Mouse (Mus musculus) neural tube, embryonic 12.5 days (tissue): ENCODE results near the gene Fmo3. TPM values are rescaled to one million over a fixed set of nuclear protein-coding genes. Genes with fewer than 3 reads are reported as not detected.

Experiments
- ATAC-seq: fragments of 200-750 bp; cut with Nextera tagmentation; 2 replicates; pipeline ENCODE4 v1.8.0; 2017; ENCODE audit warnings: low read depth, mild to moderate bottlenecking, moderate TSS enrichment, moderate library complexity; ENCODE audit not compliant: low FRiP score
- H3K27ac ChIP-seq: fragments of 300-500 bp; sonication (generic); 2 replicates; pipeline ENCODE4 v1.5.1; 2016
- H3K27me3 ChIP-seq: fragments of 300-500 bp; sonication (generic); replicated peaks from 2 replicates; pipeline ENCODE4 v1.6.1; 2016; ENCODE audit warnings: mild to moderate bottlenecking
- H3K36me3 ChIP-seq: fragments of 300-500 bp; sonication (generic); 2 replicates; pipeline ENCODE4 v1.6.1; 2016; ENCODE audit warnings: mild to moderate bottlenecking
- H3K4me1 ChIP-seq: fragments of 300-500 bp; sonication (generic); 2 replicates; pipeline ENCODE4 v1.6.1; 2016
- H3K4me2 ChIP-seq: fragments of 300-500 bp; sonication (generic); replicated peaks from 2 replicates; pipeline ENCODE4 v1.6.1; 2016; ENCODE audit warnings: mild to moderate bottlenecking
- H3K4me3 ChIP-seq: fragments of 300-500 bp; sonication (generic); 2 replicates; pipeline ENCODE4 v1.5.1; 2016
- H3K9ac ChIP-seq: fragments of 300-500 bp; sonication (generic); 2 replicates; pipeline ENCODE4 v1.6.1; 2016; ENCODE audit warnings: mild to moderate bottlenecking
- H3K9me3 ChIP-seq: fragments of 300-500 bp; sonication (generic); 2 replicates; pipeline ENCODE4 v1.6.1; 2016; ENCODE audit warnings: mild to moderate bottlenecking
- WGBS: fragments of 180-500 bp; shearing (Covaris S2); methylation state at CpG from one replicate; pipeline ENCODE4 v1.1.7; 2016; 5-methylcytosine and 5-hydroxymethylcytosine counted together
- polyA plus RNA-seq: library from polyadenylated mRNA; unstranded; fragments of >200 nt; fragmentation: Nextera tagmentation; extraction: Ambion mirVana; gene quantifications from 2 replicates; pipeline ENCODE4 v1.2.1, GENCODE M21; 2016

Fmo3 gene
- polyA plus RNA-seq, 1 experiment from 2014 or later = not detected

DNA sequence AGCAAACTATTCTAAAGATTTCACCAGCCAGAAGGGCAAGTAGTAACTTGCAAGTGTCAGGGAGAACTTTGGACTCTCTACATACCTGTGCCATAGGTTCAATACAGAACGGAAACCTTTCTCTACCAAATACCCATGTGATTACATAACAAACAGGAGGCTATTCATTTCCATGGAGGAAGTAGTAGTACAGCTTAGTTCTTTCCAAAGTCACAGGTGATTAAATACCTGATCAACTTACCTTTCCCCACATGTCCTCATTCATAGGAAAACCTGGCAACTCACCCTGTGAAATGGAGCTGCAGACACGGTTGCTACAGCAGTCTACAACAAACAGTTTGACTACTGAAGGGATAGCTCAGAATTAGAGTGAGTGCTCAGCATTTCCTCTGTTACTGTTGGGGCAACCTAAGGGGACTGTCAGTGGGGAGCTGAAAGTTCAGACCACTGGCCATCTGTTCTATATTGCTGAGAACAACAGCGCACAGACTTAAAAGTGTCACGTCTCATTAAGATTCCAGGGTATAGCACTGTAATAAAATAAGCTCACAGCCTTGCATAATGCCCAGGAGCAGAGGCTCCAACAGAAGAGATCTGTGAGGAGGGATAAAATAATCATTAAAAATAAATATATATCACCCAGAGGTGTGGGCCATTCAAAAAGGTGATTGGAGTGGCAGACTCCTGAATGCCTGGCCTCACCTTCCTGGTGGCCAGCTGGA is 37.3 kb downstream of the Fmo3 start:
- H3K4me1 ChIP-seq = 0 out of 2 replicates have a peak, but pooled peaks cover 2% of the 10 kb centered on the region
- H3K27me3 ChIP-seq = no peaks in the 10 kb centered on the region
- H3K4me2 ChIP-seq = no peak overlapping the region
- 51% methylated on average over 4 of the region's 4 CpGs for WGBS
- H3K9ac ChIP-seq = no peak overlapping the region
- no peaks in the 10 kb centered on the region for H3K36me3 ChIP-seq
- H3K9me3 ChIP-seq = no peaks in the 10 kb centered on the region
- ATAC-seq = peak; percentile 71; the same call in 1 of the 2 replicates
- no peak overlapping the region for H3K4me3 ChIP-seq
- no peak overlapping the region for H3K27ac ChIP-seq

- 76% methylated on average over 6 of the region's 6 CpGs for WGBS
- Histone ChIP-seq H3K27me3 (no peaks in the 10 kb centered on the region), H3K4me1 (0 out of 2 replicates have a peak, but pooled peaks cover 2% of the 10 kb centered on the region), H3K36me3 (no peaks in the 10 kb centered on the region), H3K9ac (no peak overlapping the region), H3K27ac (no peak overlapping the region), H3K4me3 (no peak overlapping the region), H3K9me3 (no peaks in the 10 kb centered on the region), H3K4me2 (no peak overlapping the region)
- no peak for ATAC-seq
These were observed 40.6 kb downstream of the Fmo3 start for GRCm38 (mm10) chr1:162943700-162944099.

DNA sequence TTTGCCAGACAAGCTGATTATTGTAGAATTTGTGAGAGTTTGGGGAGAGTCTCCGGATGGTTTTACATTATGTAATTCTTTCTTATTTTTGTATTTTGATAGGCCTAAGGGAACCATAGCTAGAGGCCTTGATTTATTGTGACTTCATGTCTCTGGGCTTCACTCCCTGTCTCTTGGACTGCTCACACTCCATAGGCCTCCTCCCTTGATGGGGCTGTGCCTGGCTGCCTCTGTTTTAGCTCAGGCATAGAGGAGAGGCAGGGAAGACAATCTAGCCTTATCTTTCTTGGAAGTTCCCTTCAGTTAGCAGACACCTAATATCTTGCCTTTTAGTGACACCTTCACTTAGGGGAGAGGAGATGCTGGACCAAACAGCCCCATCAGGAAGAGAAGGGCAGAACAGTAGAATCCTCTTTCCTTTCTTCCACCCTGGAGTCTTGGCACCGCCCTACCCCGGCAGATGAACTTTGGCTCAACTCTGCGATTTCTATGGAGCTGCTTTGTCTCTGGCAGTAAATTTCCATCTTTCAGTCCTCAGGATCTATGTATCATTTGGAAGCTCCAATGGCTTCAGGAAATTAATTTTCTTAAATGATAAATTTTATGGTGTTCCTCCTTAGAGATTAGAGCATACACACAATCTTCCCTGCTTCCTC is 45.5 kb downstream of the Fmo3 start:
- 78% methylated on average over 4 of the region's 4 CpGs for WGBS
- Histone ChIP-seq H3K27ac (no peak overlapping the region), H3K4me3 (no peak overlapping the region), H3K27me3 (no peaks in the 10 kb centered on the region), H3K9ac (no peak overlapping the region), H3K9me3 (no peaks in the 10 kb centered on the region), H3K36me3 (no peaks in the 10 kb centered on the region), H3K4me2 (no peak overlapping the region), H3K4me1 (no peaks in the 10 kb centered on the region)
- ATAC-seq = no peak

- no peaks in the 10 kb centered on the region for H3K27me3 ChIP-seq
- H3K9ac ChIP-seq = no peak overlapping the region
- no peaks in the 10 kb centered on the region for H3K4me1 ChIP-seq
- no peak for ATAC-seq
- WGBS = 80% methylated on average over 5 of the region's 5 CpGs
- H3K36me3 ChIP-seq = no peaks in the 10 kb centered on the region
- no peak overlapping the region for H3K4me3 ChIP-seq
- no peak overlapping the region for H3K27ac ChIP-seq
- no peaks in the 10 kb centered on the region for H3K9me3 ChIP-seq
- no peak overlapping the region for H3K4me2 ChIP-seq
These were observed 46.2 kb downstream of the Fmo3 start for GRCm38 (mm10) chr1:162937970-162938695.

DNA sequence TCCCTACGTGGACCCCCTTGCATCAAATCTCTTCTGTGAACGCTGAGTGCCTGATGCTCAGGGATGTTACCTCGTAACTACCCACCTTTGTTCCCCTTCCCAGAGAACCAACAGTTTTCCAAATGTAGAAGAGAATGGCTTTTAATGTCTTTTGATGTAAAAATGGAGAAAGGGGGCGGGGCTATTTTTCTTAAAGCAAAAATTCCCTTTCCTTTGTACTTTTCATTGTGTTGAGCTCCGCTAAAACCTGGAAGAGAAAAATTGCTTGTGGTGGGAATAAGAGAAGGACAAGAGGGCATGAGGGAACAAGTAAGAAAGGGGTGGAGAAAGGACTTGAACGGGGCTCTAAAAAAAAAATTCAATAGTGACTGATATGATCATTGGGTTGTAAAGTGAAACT is 46.9 kb downstream of the Fmo3 start, which contains the start of gene Fmo6:
Fmo6 (minus strand) TSS at position 101 of the 400 bp plus-strand sequence.
- ATAC-seq = no peak
- WGBS = 84% methylated on average over 6 of the region's 6 CpGs
- Histone ChIP-seq H3K27ac (no peak within 1 kb of the TSS), H3K27me3 (no peaks in the 10 kb centered on the region), H3K9me3 (no peaks in the 10 kb centered on the region), H3K36me3 (no peaks in the 10 kb centered on the region), H3K4me2 (no peak within 1 kb of the TSS), H3K9ac (no peak within 1 kb of the TSS), H3K4me1 (no peaks in the 10 kb centered on the region), H3K4me3 (no peak within 1 kb of the TSS)

GRCm38 (mm10) chr1:162934374-162935012 is 49.8 kb downstream of the Fmo3 start:
- no peak for ATAC-seq
- 75% methylated on average over 4 of the region's 4 CpGs for WGBS
- H3K9me3 ChIP-seq = no peaks in the 10 kb centered on the region
- no peak overlapping the region for H3K27ac ChIP-seq
- H3K9ac ChIP-seq = no peak overlapping the region
- no peak overlapping the region for H3K4me2 ChIP-seq
- no peaks in the 10 kb centered on the region for H3K27me3 ChIP-seq
- H3K36me3 ChIP-seq = no peaks in the 10 kb centered on the region
- no peaks in the 10 kb centered on the region for H3K4me1 ChIP-seq
- H3K4me3 ChIP-seq = no peak overlapping the region

- H3K27ac ChIP-seq = no peak overlapping the region
- no peak overlapping the region for H3K4me2 ChIP-seq
- WGBS = 88% methylated on average over 4 of the region's 4 CpGs
- ATAC-seq = no peak
- H3K9me3 ChIP-seq = no peaks in the 10 kb centered on the region
- no peaks in the 10 kb centered on the region for H3K4me1 ChIP-seq
- H3K36me3 ChIP-seq = no peaks in the 10 kb centered on the region
- H3K9ac ChIP-seq = no peak overlapping the region
- no peak overlapping the region for H3K4me3 ChIP-seq
- H3K27me3 ChIP-seq = no peaks in the 10 kb centered on the region
These were observed 51.9 kb downstream of the Fmo3 start for GRCm38 (mm10) chr1:162932386-162932785.

DNA sequence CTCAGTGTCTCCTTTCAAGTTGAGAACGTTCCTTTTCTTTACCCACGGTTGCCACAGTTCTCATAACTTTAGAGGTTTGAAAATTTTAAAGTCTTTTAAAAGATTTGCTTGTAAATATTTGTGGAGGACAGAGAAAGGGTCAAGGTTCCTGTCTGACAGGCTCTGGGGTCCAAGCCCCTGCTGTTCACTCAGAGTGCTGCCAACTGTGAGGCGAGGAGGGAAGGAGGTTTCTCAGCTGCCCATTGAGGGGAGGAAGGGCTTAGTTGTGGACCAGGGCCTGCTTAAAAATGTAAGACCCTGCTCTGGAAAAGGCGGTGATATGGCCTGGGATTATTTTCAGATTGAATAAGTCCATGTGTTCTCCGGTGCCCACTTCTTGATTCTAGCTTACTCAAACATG is 52.4 kb downstream of the Fmo3 start:
- no peaks in the 10 kb centered on the region for H3K36me3 ChIP-seq
- H3K4me1 ChIP-seq = no peaks in the 10 kb centered on the region
- H3K4me2 ChIP-seq = no peak overlapping the region
- WGBS = 84% methylated on average over 5 of the region's 5 CpGs
- H3K4me3 ChIP-seq = no peak overlapping the region
- H3K9ac ChIP-seq = no peak overlapping the region
- H3K9me3 ChIP-seq = no peaks in the 10 kb centered on the region
- H3K27me3 ChIP-seq = no peaks in the 10 kb centered on the region
- no peak for ATAC-seq
- H3K27ac ChIP-seq = no peak overlapping the region

DNA sequence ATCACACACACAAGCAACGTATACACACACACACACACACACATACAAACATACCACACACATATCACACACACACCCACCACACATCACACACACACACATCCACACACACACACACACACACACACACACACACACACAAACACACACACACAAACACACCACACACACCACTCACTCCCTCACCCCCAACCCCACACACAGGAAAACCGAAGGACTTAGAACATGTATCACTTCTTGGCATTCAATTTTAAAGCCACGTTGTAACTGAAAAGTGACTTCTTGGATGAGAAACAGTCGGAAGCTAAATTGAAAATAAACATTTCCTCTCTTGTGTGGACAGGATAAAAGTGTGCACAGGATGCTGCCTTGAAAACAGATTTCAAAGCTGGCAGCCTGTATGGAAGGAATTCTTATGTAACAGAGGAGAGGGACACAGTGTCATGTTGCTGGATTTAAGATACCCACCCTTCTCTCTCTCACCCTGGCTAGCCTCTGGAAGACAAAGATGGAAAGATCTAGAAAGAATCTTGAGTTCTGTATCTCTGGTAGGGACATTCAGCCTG is 52.9 kb downstream of the Fmo3 start:
- no peak overlapping the region for H3K4me2 ChIP-seq
- no peak for ATAC-seq
- 86% methylated on average over 4 of the region's 4 CpGs for WGBS

DNA sequence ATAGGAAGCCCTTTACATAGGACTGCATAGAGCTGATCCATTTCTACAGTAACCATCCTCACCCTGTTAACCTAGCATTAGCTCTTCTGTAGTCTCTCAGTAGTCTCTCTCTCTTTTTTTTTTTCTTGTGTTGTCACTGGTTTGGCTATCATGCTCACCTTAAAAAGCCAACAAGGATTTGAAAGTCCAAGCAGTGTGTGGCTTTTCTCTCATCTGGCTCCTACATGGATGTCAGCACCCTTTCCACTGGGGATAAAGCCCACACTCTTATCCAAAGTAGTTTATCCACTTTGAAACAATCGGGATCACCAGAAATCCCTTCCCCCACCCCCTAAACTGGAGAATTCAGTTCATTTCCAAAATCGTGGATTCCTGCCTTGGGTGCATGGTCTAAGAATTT is 53.7 kb downstream of the Fmo3 start:
- Histone ChIP-seq H3K27me3 (no peaks in the 10 kb centered on the region), H3K36me3 (no peaks in the 10 kb centered on the region), H3K4me1 (no peaks in the 10 kb centered on the region), H3K27ac (no peak overlapping the region), H3K4me2 (no peak overlapping the region), H3K4me3 (no peak overlapping the region), H3K9ac (no peak overlapping the region), H3K9me3 (no peaks in the 10 kb centered on the region)
- WGBS = 75% methylated on average over 2 of the region's 2 CpGs
- no peak for ATAC-seq

More for the DNA sequence above, 52.9 kb downstream of the Fmo3 start:
- no peak overlapping the region for H3K4me3 ChIP-seq
- no peaks in the 10 kb centered on the region for H3K27me3 ChIP-seq
- H3K36me3 ChIP-seq = no peaks in the 10 kb centered on the region
- no peaks in the 10 kb centered on the region for H3K9me3 ChIP-seq
- no peaks in the 10 kb centered on the region for H3K4me1 ChIP-seq
- no peak overlapping the region for H3K9ac ChIP-seq
- no peak overlapping the region for H3K27ac ChIP-seq

GRCm38 (mm10) chr1:162929146-162929545 is 55.2 kb downstream of the Fmo3 start:
- Histone ChIP-seq H3K9ac (no peak overlapping the region), H3K36me3 (no peaks in the 10 kb centered on the region), H3K9me3 (no peaks in the 10 kb centered on the region), H3K27ac (no peak overlapping the region), H3K4me3 (no peak overlapping the region), H3K4me1 (no peaks in the 10 kb centered on the region), H3K27me3 (no peaks in the 10 kb centered on the region), H3K4me2 (no peak overlapping the region)
- no peak for ATAC-seq
- 94% methylated on average over 3 of the region's 3 CpGs for WGBS

DNA sequence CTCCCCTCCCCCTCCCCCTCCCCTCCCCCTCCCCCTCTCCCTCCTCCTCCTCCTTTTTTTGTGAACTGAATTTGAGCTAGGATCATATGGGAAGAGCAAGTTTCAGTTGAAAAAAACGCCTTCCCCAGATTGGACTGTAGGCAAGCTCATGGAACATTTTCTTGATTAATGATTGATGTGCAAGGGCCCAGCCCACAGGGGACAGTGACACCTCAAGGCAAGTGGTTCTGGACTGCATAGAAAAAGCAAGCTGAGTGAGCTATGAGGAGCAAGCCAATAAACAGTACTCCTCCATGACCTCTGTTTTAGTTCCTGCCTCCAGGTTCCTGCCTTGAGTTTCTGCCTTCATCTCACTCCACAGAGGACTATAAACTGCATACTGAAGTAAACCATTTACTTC is 59.2 kb downstream of the Fmo3 start:
- no peak for ATAC-seq
- Histone ChIP-seq H3K9me3 (no peaks in the 10 kb centered on the region), H3K4me2 (no peak overlapping the region), H3K27ac (no peak overlapping the region), H3K4me3 (no peak overlapping the region), H3K27me3 (no peaks in the 10 kb centered on the region), H3K36me3 (no peaks in the 10 kb centered on the region), H3K4me1 (no peaks in the 10 kb centered on the region), H3K9ac (no peak overlapping the region)
- WGBS = 69% methylated on average over 1 of the region's 1 CpGs
